Mouse (Mus musculus): ENCODE data around the gene Myo1h. TPM values are rescaled to one million over a fixed set of nuclear protein-coding genes. Genes with fewer than 3 reads are reported as not detected.

Myo1h gene
- total and polyA plus RNA-seq, 2 experiments from 2014 or later = 0.53 TPM; not detected in 1

DNA sequence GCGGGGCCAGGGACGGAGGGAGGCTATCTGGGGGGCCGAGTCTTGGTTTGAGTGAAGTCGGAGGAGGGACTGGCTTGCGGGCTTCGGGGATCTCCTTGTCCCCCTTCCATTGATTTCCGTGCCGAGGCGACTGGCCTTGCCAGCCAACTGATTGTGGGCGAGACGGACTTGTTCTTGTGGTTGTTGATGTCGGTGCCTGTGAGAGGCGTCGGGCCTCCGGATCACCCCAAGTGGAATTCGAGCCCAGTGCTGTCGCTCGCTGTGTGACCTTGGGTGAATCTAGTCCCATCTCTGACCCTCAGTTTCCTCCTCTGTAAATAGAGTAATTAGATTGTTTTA lies 92.0 kb downstream of the Myo1h start:
- DNase-seq (ENCODE audit: low spot score) (peak; percentile 25), ATAC-seq (ENCODE audit: insufficient read depth, low read depth) (peak; percentile 16)
- TF ChIP-seq CTCF (IDR thresholded peaks at IDR 0.05; ENCODE audit: low read depth) (no peak), EP300 (IDR thresholded peaks at IDR 0.05; ENCODE audit: low read depth) (no peak)
- Histone ChIP-seq H3K9ac (replicated peaks; ENCODE audit: low read depth, low read length) (peak overlapping the region; percentile 97), H3K4me1 (ENCODE audit: control insufficient read depth, insufficient read depth) (peaks cover 33% of the 10 kb centered on the region), H3K4me3 (ENCODE audit: low read depth, low read length) (peak overlapping the region; percentile 99), H3K27ac (ENCODE audit: low read depth) (peak overlapping the region; percentile 93), H3K27me3 (ENCODE audit: control insufficient read depth, insufficient read depth, low read length) (no peaks in the 10 kb centered on the region), H3K9me3 (replicated peaks; ENCODE audit: control insufficient read depth, low read length) (no peaks in the 10 kb centered on the region), H3K36me3 (replicated peaks; ENCODE audit: control insufficient read depth, insufficient read depth, low read length) (peaks cover 26% of the 10 kb centered on the region), H3K4me2 (ENCODE audit: low read depth, low read length) (peak overlapping the region; percentile 91)
- under 1% methylated on average over 18 of the region's 18 CpGs for whole genome bisulfite sequencing

DNA sequence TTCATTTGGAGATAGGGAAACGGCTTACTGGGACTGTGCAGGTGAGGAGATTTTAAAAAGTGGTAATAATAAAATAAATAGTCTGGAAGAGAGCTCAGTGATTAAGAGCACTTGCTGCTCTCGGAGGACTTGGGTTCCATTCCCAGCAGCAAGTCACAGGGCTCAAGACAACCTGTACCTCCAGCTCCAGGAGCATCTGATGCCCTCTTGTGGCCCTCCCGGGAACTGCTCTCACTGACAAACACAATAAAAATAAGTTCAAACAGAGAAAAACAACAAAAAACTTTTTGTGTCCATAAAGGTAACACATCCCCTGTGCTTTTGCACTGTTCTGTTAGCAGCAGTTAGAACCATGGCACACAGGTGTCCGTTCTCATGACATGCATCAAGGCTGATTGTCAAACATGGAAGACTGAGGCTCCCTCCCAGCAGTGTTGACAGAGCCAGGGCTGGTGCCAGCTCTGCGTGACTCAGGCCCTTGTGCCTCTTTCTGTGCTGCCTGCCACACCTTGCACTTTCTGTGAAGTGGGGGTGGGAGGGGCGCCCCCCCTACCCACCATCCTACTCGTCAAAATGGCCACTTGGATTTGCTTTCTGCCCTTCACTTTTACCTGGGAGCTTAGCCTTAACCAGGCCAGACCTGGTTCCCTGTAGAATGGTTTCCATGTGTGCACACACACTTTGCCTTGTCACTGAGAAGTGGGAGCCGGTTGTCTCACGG lies 94.4 kb downstream of the Myo1h start:
- peak; percentile 57 for TF ChIP-seq CTCF (IDR thresholded peaks at IDR 0.05; ENCODE audit: low read depth)
- TF ChIP-seq EP300 (IDR thresholded peaks at IDR 0.05; ENCODE audit: low read depth) = no peak
- H3K27me3 ChIP-seq (ENCODE audit: control insufficient read depth, insufficient read depth, low read length) = no peaks in the 10 kb centered on the region
- DNase-seq (ENCODE audit: low spot score) (no peak), ATAC-seq (ENCODE audit: insufficient read depth, low read depth) (no peak)
- H3K27ac ChIP-seq (ENCODE audit: low read depth) = no peak overlapping the region
- WGBS = 71% methylated on average over 9 of the region's 9 CpGs
- peaks cover 42% of the 10 kb centered on the region for H3K36me3 ChIP-seq (replicated peaks; ENCODE audit: control insufficient read depth, insufficient read depth, low read length)
- H3K9me3 ChIP-seq (replicated peaks; ENCODE audit: control insufficient read depth, low read length) = no peaks in the 10 kb centered on the region
- H3K4me2 ChIP-seq (ENCODE audit: low read depth, low read length) = no peak overlapping the region
- no peak overlapping the region for H3K4me3 ChIP-seq (ENCODE audit: low read depth, low read length)
- H3K4me1 ChIP-seq (ENCODE audit: control insufficient read depth, insufficient read depth) = peaks cover 13% of the 10 kb centered on the region
- no peak overlapping the region for H3K9ac ChIP-seq (replicated peaks; ENCODE audit: low read depth, low read length)

DNA sequence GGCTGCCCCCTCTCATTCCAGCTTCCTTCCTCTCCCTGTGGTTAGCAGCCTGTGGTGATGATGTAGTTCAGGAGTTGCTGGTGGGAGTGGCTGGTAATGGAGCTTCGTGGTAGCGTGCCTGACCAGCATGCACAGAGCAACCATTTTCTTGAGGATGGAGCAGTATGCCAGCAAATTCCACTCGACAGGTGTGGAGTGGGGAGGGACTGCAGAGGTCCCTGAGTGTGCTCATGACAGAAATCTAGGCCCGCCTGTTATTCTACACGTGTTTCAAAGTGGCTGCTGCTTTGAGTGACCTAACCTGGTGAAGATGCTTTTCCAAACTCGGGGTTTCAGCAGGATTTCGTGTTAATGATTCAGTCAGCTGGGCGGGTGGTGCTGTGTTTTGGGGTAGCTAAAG lies 95.5 kb downstream of the Myo1h start:
- no peak overlapping the region for H3K9ac ChIP-seq (replicated peaks; ENCODE audit: low read depth, low read length)
- no peak overlapping the region for H3K4me3 ChIP-seq (ENCODE audit: low read depth, low read length)
- no peaks in the 10 kb centered on the region for H3K9me3 ChIP-seq (replicated peaks; ENCODE audit: control insufficient read depth, low read length)
- DNase-seq (ENCODE audit: low spot score) = no peak
- no peak for TF ChIP-seq CTCF (IDR thresholded peaks at IDR 0.05; ENCODE audit: low read depth)
- TF ChIP-seq EP300 (IDR thresholded peaks at IDR 0.05; ENCODE audit: low read depth) = no peak
- H3K27ac ChIP-seq (ENCODE audit: low read depth) = no peak overlapping the region
- ATAC-seq (ENCODE audit: insufficient read depth, low read depth) = no peak
- H3K27me3 ChIP-seq (ENCODE audit: control insufficient read depth, insufficient read depth, low read length) = no peaks in the 10 kb centered on the region
- 83% methylated on average over 8 of the region's 8 CpGs for WGBS
- no peak overlapping the region for H3K4me2 ChIP-seq (ENCODE audit: low read depth, low read length)
- peaks cover 7% of the 10 kb centered on the region for H3K4me1 ChIP-seq (ENCODE audit: control insufficient read depth, insufficient read depth)
- H3K36me3 ChIP-seq (replicated peaks; ENCODE audit: control insufficient read depth, insufficient read depth, low read length) = peaks cover 53% of the 10 kb centered on the region

GRCm38 (mm10) chr5:114393169-114393568 lies 104.2 kb downstream of the Myo1h start:
- 78% methylated on average over 9 of the region's 9 CpGs for WGBS

GRCm38 (mm10) chr5:114406592-114406991 lies 117.6 kb downstream of the Myo1h start:
- WGBS = 88% methylated on average over 14 of the region's 14 CpGs
- H3K27me3 ChIP-seq (ENCODE audit: control insufficient read depth, insufficient read depth, low read length) = no peaks in the 10 kb centered on the region
- H3K27ac ChIP-seq (ENCODE audit: low read depth) = no peak overlapping the region
- H3K9me3 ChIP-seq (replicated peaks; ENCODE audit: control insufficient read depth, low read length) = no peaks in the 10 kb centered on the region
- H3K4me1 ChIP-seq (ENCODE audit: control insufficient read depth, insufficient read depth) = no peaks in the 10 kb centered on the region
- no peak overlapping the region for H3K4me2 ChIP-seq (ENCODE audit: low read depth, low read length)
- H3K4me3 ChIP-seq (ENCODE audit: low read depth, low read length) = no peak overlapping the region
- peaks cover 100% of the 10 kb centered on the region for H3K36me3 ChIP-seq (replicated peaks; ENCODE audit: control insufficient read depth, insufficient read depth, low read length)
- DNase-seq (ENCODE audit: low spot score) (no peak), ATAC-seq (ENCODE audit: insufficient read depth, low read depth) (no peak)
- TF ChIP-seq EP300 (IDR thresholded peaks at IDR 0.05; ENCODE audit: low read depth) (no peak), CTCF (IDR thresholded peaks at IDR 0.05; ENCODE audit: low read depth) (no peak)
- no peak overlapping the region for H3K9ac ChIP-seq (replicated peaks; ENCODE audit: low read depth, low read length)

More at GRCm38 (mm10) chr5:114393169-114393568, 104.2 kb downstream of the Myo1h start:
- DNase-seq (ENCODE audit: low spot score) = no peak
- no peaks in the 10 kb centered on the region for H3K27me3 ChIP-seq (ENCODE audit: control insufficient read depth, insufficient read depth, low read length)
- no peaks in the 10 kb centered on the region for H3K4me1 ChIP-seq (ENCODE audit: control insufficient read depth, insufficient read depth)
- no peaks in the 10 kb centered on the region for H3K9me3 ChIP-seq (replicated peaks; ENCODE audit: control insufficient read depth, low read length)
- no peak overlapping the region for H3K9ac ChIP-seq (replicated peaks; ENCODE audit: low read depth, low read length)
- H3K4me3 ChIP-seq (ENCODE audit: low read depth, low read length) = no peak overlapping the region
- H3K36me3 ChIP-seq (replicated peaks; ENCODE audit: control insufficient read depth, insufficient read depth, low read length) = peaks cover 88% of the 10 kb centered on the region
- no peak overlapping the region for H3K27ac ChIP-seq (ENCODE audit: low read depth)
- TF ChIP-seq EP300 (IDR thresholded peaks at IDR 0.05; ENCODE audit: low read depth) (no peak), CTCF (IDR thresholded peaks at IDR 0.05; ENCODE audit: low read depth) (no peak)
- ATAC-seq (ENCODE audit: insufficient read depth, low read depth) = no peak
- H3K4me2 ChIP-seq (ENCODE audit: low read depth, low read length) = no peak overlapping the region

- no peaks in the 10 kb centered on the region for H3K9me3 ChIP-seq (replicated peaks; ENCODE audit: control insufficient read depth, low read length)
- H3K4me3 ChIP-seq (ENCODE audit: low read depth, low read length) = no peak overlapping the region
- no peak overlapping the region for H3K9ac ChIP-seq (replicated peaks; ENCODE audit: low read depth, low read length)
- DNase-seq (ENCODE audit: low spot score) (no peak), ATAC-seq (ENCODE audit: insufficient read depth, low read depth) (no peak)
- H3K27ac ChIP-seq (ENCODE audit: low read depth) = no peak overlapping the region
- peaks cover 100% of the 10 kb centered on the region for H3K36me3 ChIP-seq (replicated peaks; ENCODE audit: control insufficient read depth, insufficient read depth, low read length)
- H3K27me3 ChIP-seq (ENCODE audit: control insufficient read depth, insufficient read depth, low read length) = no peaks in the 10 kb centered on the region
- TF ChIP-seq CTCF (IDR thresholded peaks at IDR 0.05; ENCODE audit: low read depth) = no peak
- no peak for TF ChIP-seq EP300 (IDR thresholded peaks at IDR 0.05; ENCODE audit: low read depth)
- 74% methylated on average over 10 of the region's 10 CpGs for WGBS
- no peak overlapping the region for H3K4me2 ChIP-seq (ENCODE audit: low read depth, low read length)
- H3K4me1 ChIP-seq (ENCODE audit: control insufficient read depth, insufficient read depth) = no peaks in the 10 kb centered on the region
Measured at GRCm38 (mm10) chr5:114407269-114407668, 118.3 kb downstream of the Myo1h start.
